Mouse (Mus musculus) telencephalon, adult 2 months (tissue): ENCODE data around the gene Pde2a.

Experiments used
- DNase-seq: peaks from one replicate; pipeline ENCODE4 v3.0.0-alpha.2; 2011; ENCODE audit warnings: low read depth, low spot score

Gene Pde2a

GRCm38 (mm10) chr7:101421529-101421928 is at the start of gene Pde2a:
Gene Pde2a, plus strand, starts transcription at chr7:101421691.
- DNase-seq, result peak; percentile 88

DNA sequence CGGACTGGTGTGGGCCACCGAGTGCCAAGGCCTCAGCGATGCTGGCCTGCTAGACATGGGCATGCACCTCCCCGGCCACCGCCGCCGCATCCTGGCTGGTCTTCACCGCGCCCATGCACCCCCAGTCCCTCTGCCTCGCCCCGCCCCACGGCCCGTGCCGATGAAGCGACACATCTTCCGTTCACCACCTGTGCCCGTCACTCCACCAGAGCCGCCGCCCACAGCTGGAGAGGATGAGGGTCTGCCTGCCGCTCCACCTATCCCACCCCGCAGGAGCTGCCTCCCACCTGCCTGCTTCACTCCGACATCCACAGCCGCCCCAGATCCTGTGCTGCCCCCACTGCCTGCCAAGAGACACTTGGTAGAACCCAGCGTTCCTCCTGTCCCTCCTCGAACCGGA is 48.4 kb upstream of the Pde2a start:
- DNase-seq, result no peak

DNA sequence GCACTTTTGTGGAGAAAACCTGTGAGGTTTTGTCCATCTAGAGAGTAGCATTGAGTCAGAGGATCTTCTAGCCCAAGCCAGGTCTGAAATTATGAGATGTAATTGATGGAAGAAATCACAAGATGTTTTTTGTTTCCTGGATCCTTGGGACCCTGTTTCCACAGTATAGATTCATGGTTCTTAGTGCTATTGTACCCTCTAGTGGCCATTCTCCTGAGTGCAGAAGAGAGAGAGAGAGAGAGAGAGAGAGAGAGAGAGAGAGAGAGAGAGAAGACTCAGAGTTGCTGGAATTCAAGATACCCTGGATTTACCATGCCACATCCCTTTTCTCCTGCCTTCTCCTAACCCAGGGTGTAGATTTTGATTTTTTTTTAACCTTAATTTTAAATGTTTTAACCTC is 47.3 kb upstream of the Pde2a start:
- DNase-seq, result peak; percentile 67

DNA sequence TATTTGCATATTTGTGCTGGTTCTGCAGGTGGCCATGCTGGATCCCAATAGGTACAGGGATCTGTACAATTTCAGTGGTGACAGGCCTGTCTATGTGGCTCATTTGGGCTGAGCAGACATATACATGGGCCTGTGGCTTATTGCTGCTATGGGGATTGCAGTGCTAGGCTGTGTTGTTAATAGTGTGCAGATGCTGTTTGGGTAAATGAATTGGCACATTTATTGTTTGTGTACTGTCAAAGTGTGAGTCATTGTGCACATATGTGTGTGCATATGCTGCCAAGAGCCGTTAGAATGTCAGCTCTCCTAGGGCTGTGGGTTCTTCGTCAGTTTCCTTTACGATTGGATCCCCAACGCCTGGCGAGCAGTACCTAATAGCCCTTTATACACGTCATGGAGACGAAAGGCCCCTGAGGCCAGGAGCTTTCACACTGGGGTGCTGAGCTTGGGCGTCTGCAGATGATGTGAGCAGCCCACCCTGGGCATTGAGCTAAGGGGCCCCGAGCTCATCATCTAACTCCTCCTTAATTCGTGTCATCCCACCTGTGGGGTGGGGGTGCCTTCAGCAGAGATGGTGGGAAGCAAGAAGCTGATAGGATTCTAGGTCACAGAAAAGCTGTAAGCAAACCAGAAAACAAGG is 44.7 kb upstream of the Pde2a start:
- no peak for DNase-seq

- no peak for DNase-seq
Observed at GRCm38 (mm10) chr7:101377741-101378262, 43.7 kb upstream of the Pde2a start.

DNA sequence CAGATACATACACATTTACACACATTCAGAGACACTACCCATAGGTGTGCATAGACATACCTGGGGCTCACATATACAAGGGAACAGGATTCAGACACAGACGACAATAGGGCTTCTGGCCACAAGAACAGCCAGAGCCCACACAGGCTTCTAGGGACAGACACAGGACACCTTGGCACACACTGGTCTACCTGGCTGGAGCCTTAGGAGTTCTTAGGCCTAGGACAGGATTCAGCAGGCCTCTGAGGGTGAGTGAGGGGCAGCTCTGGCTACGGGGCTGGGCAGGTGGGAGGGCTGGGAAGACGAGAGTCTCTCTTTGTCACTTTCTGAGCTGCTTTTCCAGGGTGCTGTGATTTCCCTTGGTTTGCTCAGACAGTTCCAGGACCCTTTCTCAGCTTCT is 43.2 kb upstream of the Pde2a start:
- DNase-seq, result no peak

DNA sequence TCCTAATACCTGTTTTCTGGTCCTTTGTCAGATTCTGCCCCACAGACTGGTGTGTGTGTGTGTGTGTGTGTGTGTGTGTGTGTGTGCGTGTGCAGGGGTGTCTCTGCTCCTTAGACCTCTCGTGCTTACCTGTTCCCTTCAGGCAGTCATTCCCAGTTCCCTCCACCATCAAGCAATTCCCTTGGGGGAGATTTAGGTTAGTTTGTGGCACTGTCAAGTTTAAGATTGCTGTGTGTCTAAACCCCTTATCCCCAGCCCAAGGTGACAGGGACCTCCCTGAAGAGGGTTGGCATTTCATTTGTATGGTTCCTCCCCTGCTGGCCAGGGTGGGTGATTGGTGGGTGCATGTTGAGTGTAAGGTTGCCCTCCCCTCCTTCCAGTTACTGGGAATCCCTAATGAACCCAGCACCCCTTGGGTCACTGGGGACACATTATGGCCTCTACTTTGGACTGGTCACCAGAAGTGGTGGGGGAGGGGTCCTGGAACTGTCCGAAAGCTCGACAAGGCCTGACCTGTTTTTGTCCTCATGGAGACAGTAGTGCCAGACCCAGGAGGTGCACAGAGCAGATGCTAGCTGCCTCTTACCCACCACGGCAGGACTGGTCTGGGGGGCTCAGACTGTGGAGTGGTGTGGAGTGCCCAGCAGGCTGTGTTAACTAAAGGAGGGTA is 42.6 kb upstream of the Pde2a start:
- DNase-seq, result no peak

DNA sequence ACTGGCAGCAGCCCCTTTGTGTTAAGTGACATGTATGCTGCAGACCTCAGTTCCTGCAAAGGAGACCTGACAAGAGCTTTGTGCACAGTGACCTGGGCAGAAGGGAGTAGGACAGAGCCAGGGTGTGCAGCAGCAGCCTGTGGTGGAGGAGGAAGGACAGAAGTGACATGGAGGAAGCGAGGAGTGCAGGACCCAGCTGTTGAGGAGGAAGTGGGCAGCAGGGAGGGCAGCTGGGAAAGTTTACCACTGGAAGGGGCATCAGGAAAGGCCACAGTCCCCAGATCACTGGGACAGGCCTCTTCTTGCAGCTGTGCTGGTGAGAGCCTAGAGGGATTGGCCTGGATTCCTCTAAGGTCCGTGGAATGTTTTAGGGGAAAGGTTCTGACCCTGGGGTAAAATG is 41.8 kb upstream of the Pde2a start:
- DNase-seq, result no peak

DNA sequence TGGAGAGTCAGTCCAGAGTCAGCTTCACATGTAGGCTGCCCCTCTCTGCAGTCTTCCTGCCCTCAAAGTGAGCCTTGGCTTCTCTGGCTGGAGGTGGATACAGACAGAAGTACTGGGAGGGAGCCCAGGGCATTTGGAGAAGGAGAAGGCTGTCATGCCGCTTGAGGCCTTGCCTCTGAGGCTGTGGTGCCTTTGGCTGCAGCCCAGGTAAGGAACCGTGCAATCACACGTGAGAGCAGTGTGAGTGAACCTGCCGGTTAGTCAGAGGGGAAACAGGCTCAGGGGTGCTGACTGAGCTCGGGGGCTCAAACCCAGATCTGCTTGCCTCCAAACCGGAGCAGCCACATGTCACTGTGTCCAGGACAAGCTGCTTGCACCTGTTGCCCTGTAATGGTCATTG is 40.0 kb upstream of the Pde2a start:
- no peak for DNase-seq

DNA sequence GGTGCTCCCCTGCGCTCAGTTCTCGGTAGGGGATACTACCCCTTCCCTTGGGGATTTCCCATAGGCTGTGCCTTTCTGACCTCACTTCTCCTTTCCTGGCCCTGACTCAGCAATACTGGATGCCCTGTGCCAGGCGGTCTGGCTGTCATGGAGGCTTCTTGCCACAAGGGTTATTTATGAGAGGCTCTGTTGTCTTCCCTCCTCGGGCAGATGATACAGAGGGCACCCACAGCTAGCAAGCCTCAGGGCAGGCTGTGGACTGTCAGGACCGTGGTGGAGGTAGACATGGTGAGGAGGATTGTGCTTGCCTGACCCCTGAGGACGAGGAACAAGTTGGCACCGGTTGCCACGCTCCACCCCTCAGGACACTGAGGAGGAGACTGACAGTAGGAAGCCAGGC is 39.1 kb upstream of the Pde2a start:
- DNase-seq, result no peak

GRCm38 (mm10) chr7:101383756-101384155 is 37.7 kb upstream of the Pde2a start:
- DNase-seq, result no peak

DNA sequence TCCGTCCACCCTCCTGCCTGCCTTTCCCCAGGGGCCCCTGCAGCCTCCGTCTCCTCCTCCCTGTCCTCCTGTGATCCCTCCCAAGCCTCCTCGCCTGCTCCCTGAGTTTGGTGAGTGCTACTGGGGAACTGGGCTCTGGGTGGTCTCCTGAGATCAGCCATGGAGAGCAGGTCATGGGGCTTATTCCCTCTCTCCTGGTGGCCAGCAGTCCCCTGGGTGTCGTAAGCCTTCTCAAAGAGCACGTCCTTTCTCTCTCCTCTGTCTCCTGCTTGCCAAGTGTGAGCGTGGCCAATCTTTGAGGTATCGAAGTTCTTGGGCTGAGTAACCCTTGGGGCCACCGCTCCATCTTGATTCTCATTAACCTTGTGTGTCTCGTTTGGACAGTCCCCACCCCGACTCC is 36.6 kb upstream of the Pde2a start:
- DNase-seq, result no peak

DNA sequence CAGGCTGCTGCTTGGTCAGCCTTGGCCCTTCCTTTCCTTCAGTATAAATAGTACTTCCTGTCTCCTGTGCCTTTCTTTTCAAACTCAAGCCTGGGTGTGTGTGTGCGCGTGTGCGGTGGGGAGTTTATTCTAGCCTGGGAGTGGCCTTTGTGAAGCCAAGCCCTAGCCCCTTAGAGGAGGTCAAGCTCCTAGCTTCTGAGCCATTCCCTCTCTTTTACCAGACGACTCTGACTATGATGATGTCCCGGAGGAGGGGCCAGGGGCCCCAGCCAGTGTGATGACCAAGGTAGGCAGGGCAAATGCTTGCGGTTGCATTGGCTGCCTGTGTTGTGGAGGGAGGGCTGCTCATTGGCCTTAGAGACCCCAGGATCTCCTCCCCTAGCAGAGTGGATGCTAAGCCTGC is 36.2 kb upstream of the Pde2a start:
- no peak for DNase-seq

- no peak for DNase-seq
Observed at GRCm38 (mm10) chr7:101385866-101386452, 35.5 kb upstream of the Pde2a start.

GRCm38 (mm10) chr7:101389256-101389655 is 32.2 kb upstream of the Pde2a start:
- no peak for DNase-seq

- no peak for DNase-seq
Observed at GRCm38 (mm10) chr7:101391909-101392479, 29.5 kb upstream of the Pde2a start.

DNA sequence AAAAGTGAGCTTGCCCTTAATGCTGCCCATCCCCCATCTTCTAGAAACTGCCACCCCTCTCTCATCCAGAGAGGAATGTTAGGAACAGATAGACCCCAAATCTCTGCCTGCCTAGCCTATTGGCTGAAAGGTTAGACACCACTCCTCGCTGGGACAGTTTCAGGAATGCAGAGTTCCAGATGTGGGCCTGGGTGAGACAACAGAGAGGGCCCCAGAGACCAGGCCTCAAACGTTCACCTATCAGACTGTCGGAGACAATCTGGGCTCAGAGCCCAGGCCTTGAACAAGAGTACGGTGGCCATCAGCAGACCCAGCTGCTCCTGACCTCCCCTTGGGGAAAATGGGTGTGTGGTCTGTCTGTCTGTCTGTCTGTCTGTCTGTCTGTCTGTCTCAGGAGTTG is 28.5 kb upstream of the Pde2a start:
- no peak for DNase-seq

- DNase-seq, result no peak
Observed at GRCm38 (mm10) chr7:101393694-101394504, 27.6 kb upstream of the Pde2a start.

DNA sequence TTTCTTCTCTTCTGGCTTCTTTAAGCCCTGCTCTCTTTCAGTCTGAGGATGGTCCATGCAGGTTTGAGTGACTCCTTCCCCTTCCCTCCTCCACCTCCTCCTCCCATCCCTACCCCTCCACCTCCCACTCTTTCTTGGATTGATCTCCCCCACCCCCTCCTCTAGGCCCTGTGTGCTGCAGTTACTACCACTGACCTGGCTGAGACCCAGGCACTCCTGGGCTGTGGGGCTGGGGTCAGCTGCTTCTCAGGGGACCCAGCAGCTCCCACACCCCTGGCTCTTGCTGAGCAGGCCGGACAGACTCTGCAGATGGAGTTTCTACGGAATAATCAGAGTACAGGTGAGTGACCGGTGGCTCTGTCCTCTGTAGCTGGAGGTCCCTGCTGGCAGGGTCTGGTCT is 26.9 kb upstream of the Pde2a start:
- no peak for DNase-seq

DNA sequence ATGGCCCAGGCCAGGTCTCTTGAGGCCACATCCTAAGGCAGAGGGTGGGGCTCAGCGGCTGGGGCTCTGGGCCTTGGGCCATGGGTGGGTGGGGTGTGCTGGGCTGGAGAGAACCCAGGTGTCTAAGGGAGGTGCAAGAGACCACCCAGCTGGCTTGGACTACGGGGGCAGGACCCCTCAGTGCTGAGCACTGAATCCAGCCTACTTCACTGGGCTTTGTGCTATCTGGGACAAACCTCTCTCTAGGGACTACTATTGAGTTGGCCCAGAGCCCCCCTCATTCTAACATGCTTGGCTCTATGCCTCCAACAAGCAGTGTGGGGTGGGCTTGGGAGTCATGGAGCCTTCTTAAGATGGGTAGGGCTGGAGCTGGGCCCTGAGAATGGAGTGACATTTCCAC is 26.0 kb upstream of the Pde2a start:
- no peak for DNase-seq

- DNase-seq, result no peak
Observed at GRCm38 (mm10) chr7:101397175-101397574, 24.3 kb upstream of the Pde2a start.

GRCm38 (mm10) chr7:101401510-101401909 is 20.0 kb upstream of the Pde2a start:
- no peak for DNase-seq
